In the genomic region with DNA sequence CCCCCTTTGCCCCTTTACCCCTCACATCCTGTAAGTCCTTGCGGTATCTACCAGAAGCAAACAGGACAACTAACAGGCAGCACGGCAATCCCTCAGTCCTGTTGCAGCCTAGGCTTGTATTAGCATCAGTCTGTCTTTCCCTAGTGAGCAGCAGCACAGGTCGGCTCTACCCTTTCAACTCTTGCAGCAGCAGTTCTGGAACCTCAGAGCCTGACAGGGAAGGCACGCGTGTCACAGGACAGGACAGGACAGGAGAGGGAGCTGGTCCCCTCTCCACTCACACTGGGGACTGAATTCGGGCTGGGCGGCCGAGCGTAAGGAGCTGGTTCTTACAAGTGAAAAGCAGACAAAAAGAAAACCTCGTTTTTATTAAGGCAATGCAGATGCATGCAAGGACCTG, we compare ENCODE assay signal across 29 mouse cellular contexts.
"Had no signal": no experiment of that assay in that cellular context is flagged by ENCODE, and none has a peak within 500 bp of the region (broad histone marks: within the 10 kb centered on the region; RNA-seq: fewer than 3 reads in every experiment).

No protein-coding gene starts in this region.

- ATAC-seq: forebrain, postnatal 0 days; hindbrain, embryonic 16.5 days; inflammation-experienced regulatory T-cells, adult 6 months; liver, embryonic 12.5 days had no signal

- H3K4me3 ChIP-seq: heart, adult 2 months; heart, embryonic 13.5 days; heart, embryonic 15.5 days; hindbrain, embryonic 10.5 days; hindbrain, embryonic 12.5 days; kidney, embryonic 15.5 days; layer of hippocampus, adult 2 months; left cerebral cortex, adult 2 months; limb, embryonic 13.5 days; limb, embryonic 15.5 days; liver, embryonic 12.5 days had no signal

- H3K27ac ChIP-seq: heart, adult 2 months; heart, embryonic 13.5 days; heart, embryonic 15.5 days; hindbrain, embryonic 10.5 days; hindbrain, embryonic 12.5 days; hindbrain, embryonic 14.5 days; kidney, embryonic 15.5 days; kidney, postnatal 0 days; layer of hippocampus, adult 2 months; limb, embryonic 13.5 days; limb, embryonic 15.5 days; liver, embryonic 12.5 days; liver, embryonic 14.5 days had no signal

- H3K4me2 ChIP-seq: heart, embryonic 11.5 days; heart, embryonic 13.5 days; heart, embryonic 15.5 days; hindbrain, embryonic 12.5 days; hindbrain, embryonic 14.5 days; kidney, embryonic 15.5 days; limb, embryonic 13.5 days; limb, embryonic 15.5 days; liver, embryonic 12.5 days had no signal

- H3K9ac ChIP-seq: forebrain, postnatal 0 days; heart, embryonic 13.5 days; heart, embryonic 15.5 days; hindbrain, embryonic 12.5 days; hindbrain, embryonic 14.5 days; kidney, embryonic 15.5 days; limb, embryonic 15.5 days; liver, embryonic 12.5 days; liver, embryonic 14.5 days had no signal

- DNase-seq: forebrain, postnatal 0 days; gastrocnemius, postnatal 10 days; gastrocnemius, postnatal 36 days; heart, adult 11 months; heart, adult 2 months; heart, postnatal 14 days; heart, postnatal 36 days; kidney, adult 11 months; kidney, adult 2 months; kidney, adult 9 months; kidney, postnatal 25 days; kidney, postnatal 4 days; left cerebral cortex, postnatal 4 days had no signal

- H3K9me3 ChIP-seq: heart, embryonic 13.5 days; heart, embryonic 15.5 days; hindbrain, embryonic 10.5 days; hindbrain, embryonic 12.5 days; kidney, embryonic 15.5 days; limb, embryonic 13.5 days; limb, embryonic 15.5 days; liver, embryonic 12.5 days had no signal
